Mouse (Mus musculus) embryonic fibroblast, embryonic 13.5 days (primary cell): ENCODE results near the gene Slc6a18.

Source experiments
- CTCF ChIP-seq: IDR thresholded peaks from 2 replicates; pipeline ENCODE4 v1.5.1; 2011; ENCODE audit warnings: mild to moderate bottlenecking, control low read depth, low read length, moderate library complexity, borderline replicate concordance; ENCODE audit not compliant: insufficient read depth
- POLR2A ChIP-seq: IDR thresholded peaks from 2 replicates; pipeline ENCODE4 v1.6.1; 2011; ENCODE audit warnings: low read depth, mild to moderate bottlenecking, control low read depth, low read length, moderate library complexity

DNA sequence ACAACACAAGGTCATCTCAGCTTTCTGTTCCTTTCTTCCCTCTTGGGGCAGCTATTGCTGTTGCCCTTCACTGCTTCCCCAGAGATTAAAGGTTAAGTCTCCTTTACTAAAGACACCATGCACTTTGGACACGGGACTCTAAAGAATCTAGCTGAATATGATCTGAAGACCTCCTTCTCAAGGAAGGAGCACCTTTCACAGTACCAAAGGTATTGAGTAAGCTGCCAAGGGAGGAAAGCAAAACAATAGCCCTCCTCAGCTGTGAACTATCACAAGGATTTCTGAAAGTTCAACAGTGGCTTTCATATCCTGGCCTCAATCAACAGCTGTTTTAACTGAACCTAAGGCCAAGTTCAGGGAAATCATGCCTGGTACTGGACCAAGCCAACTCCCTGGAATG is 6.6 kb upstream of the Slc6a18 start:
- TF ChIP-seq CTCF (no peak), POLR2A (no peak)
